Mouse (Mus musculus) CH12.LX (cell line): Measurements from ENCODE around the gene Pheta1. TPM values are rescaled to one million over a fixed set of nuclear protein-coding genes. Genes with fewer than 3 reads are reported as not detected.

Experiments used
- DNase-seq: peaks from one replicate; pipeline ENCODE4 v3.0.0-alpha.2; 2013; ENCODE audit errors: extremely low read depth
- H3K27ac ChIP-seq: 2 replicates; pipeline ENCODE4 v1.5.1; 2012; ENCODE audit warnings: low read depth, mild to moderate bottlenecking, control low read depth, moderate library complexity; ENCODE audit not compliant: insufficient read depth
- H3K27me3 ChIP-seq: replicated peaks from 2 replicates; pipeline ENCODE3; 2012; ENCODE audit warnings: inconsistent platforms
- H3K36me3 ChIP-seq, 2 experiments: replicated peaks in 1 of 2; 2 replicates each; pipeline versions ENCODE3 to v1.6.1; 2012; ENCODE audit warnings: inconsistent platforms in 1 of 2, low read length in 1 of 2, mild to moderate bottlenecking in 1 of 2, mixed read lengths in 1 of 2, moderate library complexity in 1 of 2; ENCODE audit not compliant: control insufficient read depth in 1 of 2, insufficient read depth in 1 of 2
- H3K4me1 ChIP-seq, 2 experiments: 2 replicates each; pipeline ENCODE4 v1.6.1; 2012; ENCODE audit warnings: inconsistent platforms in 1 of 2, moderate library complexity in 1 of 2; ENCODE audit not compliant: insufficient read depth in 2 of 2, control insufficient read depth in 1 of 2
- H3K4me2 ChIP-seq: 2 replicates; pipeline ENCODE4 v1.6.1; 2012; ENCODE audit warnings: low read depth, mild to moderate bottlenecking, control low read depth; ENCODE audit not compliant: poor library complexity, insufficient read depth, severe bottlenecking
- H3K4me3 ChIP-seq, 3 experiments: fragments of 150-350 bp in 1 of 3; sonication (generic) in 1 of 3; replicated peaks in 1 of 3; 2 replicates each; pipeline versions ENCODE3 to v1.5.1; 2011 to 2012; ENCODE audit warnings: low read depth in 2 of 3, low read length in 2 of 3, mild to moderate bottlenecking in 2 of 3, moderate library complexity in 2 of 3, control low read depth in 1 of 3, improper control_type of control experiment in 1 of 3, inconsistent platforms in 1 of 3, mixed read lengths in 1 of 3; ENCODE audit not compliant: poor library complexity in 1 of 3
- H3K79me2 ChIP-seq: replicated peaks from 2 replicates; pipeline ENCODE4 v1.6.1; 2012; ENCODE audit warnings: mild to moderate bottlenecking, moderate library complexity; ENCODE audit not compliant: control insufficient read depth, poor library complexity, insufficient read depth, severe bottlenecking; ENCODE audit errors: extremely low read depth
- H3K9ac ChIP-seq: 2 replicates; pipeline ENCODE4 v1.6.1; 2012; ENCODE audit warnings: low read depth, mild to moderate bottlenecking, control low read depth, moderate library complexity; ENCODE audit not compliant: insufficient read depth
- H3K9me3 ChIP-seq: replicated peaks from 2 replicates; pipeline ENCODE3; 2012; ENCODE audit warnings: low read length, inconsistent platforms, mixed read lengths
- BHLHE40 ChIP-seq: IDR thresholded peaks from 2 replicates; pipeline ENCODE4 v1.6.1; 2011; ENCODE audit warnings: mild to moderate bottlenecking, low read depth, low read length, improper control_type of control experiment
- CTCF ChIP-seq, 2 experiments: IDR thresholded peaks in 1 of 2; conservative IDR thresholded peaks in 1 of 2; 2 replicates each; pipeline ENCODE4 v1.5.1; 2011 to 2012; ENCODE audit warnings: low read depth in 2 of 2, low read length in 2 of 2, improper control_type of control experiment in 1 of 2, inconsistent platforms in 1 of 2, mild to moderate bottlenecking in 1 of 2, moderate library complexity in 1 of 2
- E2F4 ChIP-seq: IDR thresholded peaks from 2 replicates; pipeline ENCODE4 v1.6.1; 2011; ENCODE audit warnings: low read depth, low read length, improper control_type of control experiment; ENCODE audit not compliant: insufficient replicate concordance
- ETS1 ChIP-seq: conservative IDR thresholded peaks from 2 replicates; pipeline ENCODE4 v1.6.1; 2012; ENCODE audit warnings: low read depth, mild to moderate bottlenecking, inconsistent platforms, low read length, improper control_type of control experiment, moderate library complexity
- IRF4 ChIP-seq: IDR thresholded peaks from 2 replicates; pipeline ENCODE4 v1.6.1; 2014; ENCODE audit warnings: low read depth, mild to moderate bottlenecking, inconsistent platforms, low read length, improper control_type of control experiment
- JUN ChIP-seq: IDR thresholded peaks from 2 replicates; pipeline ENCODE4 v1.6.1; 2011; ENCODE audit warnings: low read depth, mild to moderate bottlenecking, low read length, improper control_type of control experiment, moderate library complexity; ENCODE audit not compliant: insufficient read depth
- JUND ChIP-seq: conservative IDR thresholded peaks from 2 replicates; pipeline ENCODE4 v1.6.1; 2011; ENCODE audit warnings: low read depth, low read length, improper control_type of control experiment
- MAFK ChIP-seq: IDR thresholded peaks from 2 replicates; pipeline ENCODE4 v1.6.1; 2011; ENCODE audit warnings: low read length, improper control_type of control experiment; ENCODE audit not compliant: insufficient replicate concordance
- MAX ChIP-seq: IDR thresholded peaks from 2 replicates; pipeline ENCODE4 v1.6.1; 2011; ENCODE audit warnings: low read length, improper control_type of control experiment
- MEF2A ChIP-seq: IDR thresholded peaks from 2 replicates; pipeline ENCODE4 v1.6.1; 2014; ENCODE audit warnings: low read depth, mild to moderate bottlenecking, inconsistent platforms, low read length, improper control_type of control experiment, borderline replicate concordance
- MXI1 ChIP-seq: IDR thresholded peaks from 2 replicates; pipeline ENCODE4 v1.6.1; 2011; ENCODE audit warnings: mild to moderate bottlenecking, low read depth, low read length, improper control_type of control experiment
- MYC ChIP-seq: IDR thresholded peaks from 2 replicates; pipeline ENCODE4 v1.6.1; 2011; ENCODE audit warnings: low read depth, mild to moderate bottlenecking, improper control_type of control experiment, low read length
- NELFE ChIP-seq: IDR thresholded peaks from 2 replicates; pipeline ENCODE4 v1.6.1; 2011; ENCODE audit warnings: low read depth, low read length, improper control_type of control experiment
- PAX5 ChIP-seq: IDR thresholded peaks from 2 replicates; pipeline ENCODE4 v1.6.1; 2012; ENCODE audit warnings: low read length, inconsistent platforms, mixed read lengths
- POLR2A ChIP-seq: IDR thresholded peaks from 2 replicates; pipeline ENCODE4 v1.6.1; 2011; ENCODE audit warnings: low read depth, mild to moderate bottlenecking, improper control_type of control experiment, low read length
- SIN3A ChIP-seq: IDR thresholded peaks from 2 replicates; pipeline ENCODE4 v1.6.1; 2012; ENCODE audit warnings: low read length, improper control_type of control experiment, inconsistent platforms
- SMC3 ChIP-seq: IDR thresholded peaks from 2 replicates; pipeline ENCODE4 v1.6.1; 2011; ENCODE audit warnings: low read depth, low read length, improper control_type of control experiment
- TCF12 ChIP-seq: IDR thresholded peaks from 2 replicates; pipeline ENCODE4 v1.6.1; 2014; ENCODE audit warnings: low read depth, mild to moderate bottlenecking, inconsistent platforms, low read length, improper control_type of control experiment
- ZMIZ1 ChIP-seq: IDR thresholded peaks from 2 replicates; pipeline ENCODE4 v1.6.1; 2012; ENCODE audit warnings: low read depth, mild to moderate bottlenecking, inconsistent platforms, low read length, improper control_type of control experiment
- dilution Hi-C: fragments of 300-500 bp; cut with MboI; formaldehyde crosslinking; loops from 2 replicates; pipeline ENCODE4 v1.14.3; 2020; ENCODE audit warnings: low sequenced_read_pairs; ENCODE audit not compliant: extremely low pct_unique_long_range_greater_than_20kb, extremely low pct_ligation_motif_present
- in situ Hi-C: fragments of 300-500 bp; cut with MboI; formaldehyde crosslinking; loops from 3 replicates; pipeline ENCODE4 v1.14.3; 2019; ENCODE audit warnings: low sequenced_read_pairs, low pct_ligation_motif_present, low pct_unique_long_range_greater_than_20kb, mixed read lengths
- polyA plus RNA-seq: library from polyadenylated mRNA; unstranded; fragments of >175 nt; gene quantifications from 2 replicates; pipeline ENCODE4 v1.2.1, GENCODE M21; 2012; ENCODE audit warnings: low read depth; ENCODE audit not compliant: insufficient read length
- total RNA-seq, 2 experiments: library from RNA; depleted of rRNA; stranded (reverse); fragments of 300-350 nt in 1 of 2; fragments of >200 nt in 1 of 2; gene quantifications; 2 replicates each; pipeline ENCODE4 v1.2.3; 2012 to 2014

The Pheta1 gene
- total and polyA plus RNA-seq, 3 experiments: 1.4 to 4.5 (median 2.0) TPM

GRCm38 (mm10) chr5:121815867-121816380 lies 32.9 kb upstream of the Pheta1 start:
- Histone ChIP-seq H3K27ac (peak overlapping the region; percentile 7; the same call in 1 of the 2 replicates), H3K4me3 (no peak overlapping the region), H3K9ac (no peak overlapping the region), H3K4me1 (peaks cover 13 to 31% of the 10 kb centered on the region in 2 experiments), H3K27me3 (no peaks in the 10 kb centered on the region), H3K9me3 (no peaks in the 10 kb centered on the region), H3K36me3 (peaks cover 93 to 98% of the 10 kb centered on the region in 2 experiments), H3K4me2 (no peak overlapping the region), H3K79me2 (peaks cover 9% of the 10 kb centered on the region)
- TF ChIP-seq ETS1 (no peak), ZMIZ1 (no peak), MYC (no peak), BHLHE40 (no peak), MAX (no peak), NELFE (no peak), SIN3A (no peak), E2F4 (no peak), SMC3 (no peak), JUND (no peak), IRF4 (no peak), MAFK (no peak), TCF12 (no peak), CTCF (conservative IDR thresholded peaks at IDR 0.05 in 1 of 2, IDR thresholded peaks at IDR 0.05 in 1 of 2; ENCODE audit: low read depth in 2 of 2, low read length in 2 of 2) (no peak)
- DNase-seq: no peak
- dilution Hi-C loops: no loop called here
- in situ Hi-C loops: no loop called here

DNA sequence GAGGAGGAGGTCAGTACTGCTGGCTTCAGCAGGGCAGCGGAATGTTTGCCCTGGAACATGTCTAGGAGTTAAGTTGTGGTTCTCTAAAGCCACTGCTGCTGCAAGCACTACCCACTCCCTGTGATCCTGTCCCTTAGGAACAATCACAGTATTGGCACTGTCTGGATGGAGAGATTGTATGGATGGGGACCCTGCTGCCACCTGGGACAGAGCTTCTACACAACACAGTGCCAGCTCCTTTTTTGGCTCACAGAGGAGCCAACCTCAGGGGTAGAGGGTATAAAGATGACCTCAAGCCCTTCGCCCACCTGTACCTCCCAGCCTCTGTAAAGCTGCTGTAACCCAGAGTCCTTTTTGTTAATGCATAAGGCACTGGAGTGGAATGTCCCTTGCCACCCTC lies 32.2 kb upstream of the Pheta1 start:
- peaks cover 13 to 30% of the 10 kb centered on the region in 2 experiments for H3K4me1 ChIP-seq
- no peak overlapping the region for H3K4me3 ChIP-seq
- H3K9ac ChIP-seq: no peak overlapping the region
- no peak overlapping the region for H3K27ac ChIP-seq
- no peak overlapping the region for H3K4me2 ChIP-seq
- TF ChIP-seq MEF2A (no peak), MXI1 (no peak), JUN (no peak), PAX5 (no peak), POLR2A (no peak), MAX (no peak), ZMIZ1 (0 out of 2 replicates have a peak, but pooled peaks have one; percentile 2)
- H3K36me3 ChIP-seq: peaks cover 93 to 98% of the 10 kb centered on the region in 2 experiments
- DNase-seq: no peak
- dilution Hi-C loops: no loop called here
- in situ Hi-C loops: no loop called here
- H3K27me3 ChIP-seq: no peaks in the 10 kb centered on the region
- no peaks in the 10 kb centered on the region for H3K9me3 ChIP-seq
- peaks cover 11% of the 10 kb centered on the region for H3K79me2 ChIP-seq
